Mouse (Mus musculus) gastrocnemius, adult 2 months (tissue): Measurements from ENCODE around the gene Ttc7b. TPM values are rescaled to one million over a fixed set of nuclear protein-coding genes. Genes with fewer than 3 reads are reported as not detected.

Source experiments
- DNase-seq: peaks from one replicate; pipeline ENCODE4 v3.0.0; 2022
- H3K27ac ChIP-seq: fragments of 200-600 bp; 2 replicates; pipeline ENCODE4 v1.8.1; 2022; ENCODE audit warnings: mild to moderate bottlenecking
- H3K4me3 ChIP-seq: fragments of 200-600 bp; 2 replicates; pipeline ENCODE4 v1.8.1; 2022; ENCODE audit warnings: mild to moderate bottlenecking, moderate library complexity
- CTCF ChIP-seq: fragments of 200-600 bp; IDR thresholded peaks from 2 replicates; pipeline ENCODE4 v1.8.1; 2022; ENCODE audit warnings: antibody characterized with exemption, mild to moderate bottlenecking, moderate library complexity
- intact Hi-C: fragments of 180-260 bp; cut with DNase I; formaldehyde crosslinking; loops from one replicate; pipeline ENCODE4 v1.15.1; 2025
- total RNA-seq, 2 experiments: library from RNA; stranded (reverse); gene quantifications; 2 replicates each; pipeline ENCODE4 v1.2.3; 2021

The Ttc7b gene
- total RNA-seq, 2 experiments from 2014 or later = 147 to 160 TPM

GRCm38 (mm10) chr12:100377791-100378190 lies 142.8 kb downstream of the Ttc7b start:
- Histone ChIP-seq H3K4me3 (no peak overlapping the region), H3K27ac (no peak overlapping the region)
- no peak for TF ChIP-seq CTCF
- intact Hi-C loops = no loop called here
- DNase-seq = no peak

- no peak for TF ChIP-seq CTCF
- intact Hi-C loops = no loop called here
- no peak for DNase-seq
- Histone ChIP-seq H3K4me3 (no peak overlapping the region), H3K27ac (no peak overlapping the region)
Measured at GRCm38 (mm10) chr12:100375801-100376200, 144.8 kb downstream of the Ttc7b start.

GRCm38 (mm10) chr12:100372785-100373184 lies 147.8 kb downstream of the Ttc7b start:
- Histone ChIP-seq H3K27ac (peak overlapping the region; percentile 61), H3K4me3 (no peak overlapping the region)
- no peak for TF ChIP-seq CTCF
- intact Hi-C loops = no loop called here
- DNase-seq = no peak

- peak overlapping the region; percentile 61 for H3K27ac ChIP-seq
- peak; percentile 21; the same call in 1 of the 2 replicates for TF ChIP-seq CTCF
- peak; percentile 33 for DNase-seq
- no peak overlapping the region for H3K4me3 ChIP-seq
- intact Hi-C loops = no loop called here
Measured at GRCm38 (mm10) chr12:100372015-100372414, 148.6 kb downstream of the Ttc7b start.

- no peak for TF ChIP-seq CTCF
- intact Hi-C loops = no loop called here
- no peak for DNase-seq
- Histone ChIP-seq H3K4me3 (no peak overlapping the region), H3K27ac (no peak overlapping the region)
Measured at GRCm38 (mm10) chr12:100369786-100370185, 150.8 kb downstream of the Ttc7b start.

GRCm38 (mm10) chr12:100369220-100369619 lies 151.4 kb downstream of the Ttc7b start:
- intact Hi-C loops = no loop called here
- DNase-seq = no peak
- no peak overlapping the region for H3K4me3 ChIP-seq
- H3K27ac ChIP-seq = no peak overlapping the region
- no peak for TF ChIP-seq CTCF

- DNase-seq = peak; percentile 61
- intact Hi-C loops = no loop called here
- H3K27ac ChIP-seq = peak overlapping the region; percentile 70
- H3K4me3 ChIP-seq = no peak overlapping the region
- no peak for TF ChIP-seq CTCF
Measured at GRCm38 (mm10) chr12:100361330-100361729, 159.3 kb downstream of the Ttc7b start.

- intact Hi-C loops = no loop called here
- no peak overlapping the region for H3K4me3 ChIP-seq
- no peak for DNase-seq
- no peak overlapping the region for H3K27ac ChIP-seq
- TF ChIP-seq CTCF = no peak
Measured at GRCm38 (mm10) chr12:100358040-100358620, 162.5 kb downstream of the Ttc7b start.

- TF ChIP-seq CTCF = no peak
- intact Hi-C loops = no loop called here
- Histone ChIP-seq H3K27ac (no peak overlapping the region), H3K4me3 (no peak overlapping the region)
- DNase-seq = no peak
Measured at GRCm38 (mm10) chr12:100356407-100356806, 164.2 kb downstream of the Ttc7b start.

GRCm38 (mm10) chr12:100355565-100355964 lies 165.1 kb downstream of the Ttc7b start:
- H3K27ac ChIP-seq = no peak overlapping the region
- intact Hi-C loops = no loop called here
- no peak overlapping the region for H3K4me3 ChIP-seq
- no peak for DNase-seq
- no peak for TF ChIP-seq CTCF

GRCm38 (mm10) chr12:100353954-100354353 lies 166.7 kb downstream of the Ttc7b start:
- peak; percentile 36 for DNase-seq
- H3K4me3 ChIP-seq = no peak overlapping the region
- intact Hi-C loops = no loop called here
- no peak for TF ChIP-seq CTCF
- H3K27ac ChIP-seq = peak overlapping the region; percentile 81

- H3K4me3 ChIP-seq = no peak overlapping the region
- DNase-seq = no peak
- intact Hi-C loops = no loop called here
- H3K27ac ChIP-seq = peak overlapping the region; percentile 81
- TF ChIP-seq CTCF = no peak
Measured at GRCm38 (mm10) chr12:100353075-100353782, 167.4 kb downstream of the Ttc7b start.

- no peak for TF ChIP-seq CTCF
- no peak for DNase-seq
- Histone ChIP-seq H3K27ac (peak overlapping the region; percentile 81), H3K4me3 (no peak overlapping the region)
- intact Hi-C loops = no loop called here
Measured at GRCm38 (mm10) chr12:100352094-100352493, 168.5 kb downstream of the Ttc7b start.

- Histone ChIP-seq H3K27ac (no peak overlapping the region), H3K4me3 (no peak overlapping the region)
- DNase-seq = no peak
- TF ChIP-seq CTCF = no peak
- intact Hi-C loops = no loop called here
Measured at GRCm38 (mm10) chr12:100343554-100343953, 177.1 kb downstream of the Ttc7b start.
